Mouse (Mus musculus): ENCODE measurements around the gene Bdnf.

Bdnf gene

GRCm38 (mm10) chr2:109768814-109769213, 94.3 kb downstream of the Bdnf start:
- ATAC-seq (ENCODE audit: insufficient number of reproducible peaks, low FRiP score, low TSS enrichment): no peak

- ATAC-seq (ENCODE audit: insufficient number of reproducible peaks, low FRiP score, low TSS enrichment): no peak
Observed at GRCm38 (mm10) chr2:109776374-109776773, 101.9 kb downstream of the Bdnf start.
